Mouse (Mus musculus) bone marrow, adult 2 months (tissue): ENCODE results near the gene Gm10778.

Experiments
- CTCF ChIP-seq: fragments of 200-500 bp; IDR thresholded peaks from 2 replicates; pipeline ENCODE4 v1.5.1; 2011; ENCODE audit warnings: low read length, control low read depth; ENCODE audit not compliant: control insufficient read depth, insufficient read depth
- POLR2A ChIP-seq: fragments of 200-500 bp; IDR thresholded peaks from 2 replicates; pipeline ENCODE4 v1.6.1; 2011; ENCODE audit warnings: low read depth, mild to moderate bottlenecking, control low read depth, low read length, borderline replicate concordance; ENCODE audit not compliant: control insufficient read depth

DNA sequence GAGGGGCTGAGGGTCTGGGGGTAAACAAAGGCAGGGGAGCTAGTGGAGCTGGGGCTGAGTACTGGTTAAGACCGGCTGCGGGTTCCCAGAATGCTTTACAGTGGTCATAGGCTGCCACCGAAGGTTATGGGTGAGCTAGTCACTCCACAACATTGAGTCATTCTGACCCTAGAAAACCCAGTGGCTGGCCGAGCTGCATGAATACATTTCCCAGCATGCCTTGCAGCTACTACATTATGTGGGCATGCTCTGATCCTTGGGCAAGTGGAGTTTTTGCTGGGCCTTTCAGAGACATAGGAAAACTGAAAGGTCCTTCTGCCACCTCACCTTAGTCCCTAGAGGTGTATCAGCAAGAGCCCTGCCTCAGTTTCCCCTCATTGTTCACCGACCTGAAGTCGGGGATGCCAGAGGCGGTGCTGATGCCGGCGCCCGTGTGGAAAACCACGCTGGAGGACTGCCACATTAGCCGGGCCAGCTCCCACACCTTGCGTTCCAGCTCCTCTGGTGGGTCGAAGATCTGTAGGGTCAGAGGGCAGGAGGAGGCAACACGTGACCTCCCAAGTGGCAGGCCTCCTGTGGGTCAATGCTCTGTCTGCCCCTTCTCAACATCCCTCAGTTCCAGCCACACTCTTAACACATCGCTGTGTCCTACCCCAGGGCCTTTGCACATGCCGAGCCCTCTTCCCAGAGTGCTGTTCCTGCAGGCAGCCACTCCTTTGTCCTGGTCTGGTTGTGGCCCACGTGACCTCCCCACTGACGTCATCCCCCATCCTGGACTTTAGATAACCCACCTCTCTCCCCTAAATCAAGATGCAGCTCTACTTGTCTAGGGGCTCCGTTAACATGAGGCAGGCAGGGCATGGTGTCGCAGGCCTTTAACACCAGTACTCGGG, 22.5 kb upstream of the Gm10778 start:
- TF ChIP-seq CTCF (no peak), POLR2A (no peak)
